Mouse (Mus musculus) liver, postnatal 0 days (tissue): Measurements from ENCODE around the gene Cfh.

Experiments used
- CTCF ChIP-seq: sonication (generic); IDR thresholded peaks from 2 replicates; pipeline ENCODE4 v1.5.1; 2016; ENCODE audit warnings: antibody characterized with exemption, low read depth
- EP300 ChIP-seq: IDR thresholded peaks from 2 replicates; pipeline ENCODE4 v1.6.1; 2016; ENCODE audit warnings: antibody characterized with exemption, low read depth, mild to moderate bottlenecking

DNA sequence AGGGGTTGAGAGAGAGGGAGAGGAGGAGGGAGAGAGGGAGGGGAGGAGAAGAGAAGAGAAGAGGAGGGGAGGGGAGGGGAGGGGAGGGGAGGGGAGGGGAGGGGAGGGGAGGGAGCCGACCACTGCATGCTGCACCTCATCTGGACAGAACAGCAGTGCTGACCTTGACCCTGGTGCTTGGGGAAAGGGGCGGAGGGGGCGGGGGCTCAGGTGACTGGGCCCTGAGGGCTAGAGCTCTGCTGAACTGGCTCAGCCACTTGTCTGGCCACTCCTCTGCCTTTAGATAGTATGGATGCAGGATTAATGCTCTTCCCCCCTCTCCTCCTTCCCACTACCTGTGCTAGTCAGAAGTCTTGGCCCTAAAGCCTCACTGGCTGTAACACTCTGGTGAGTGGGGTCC lies 41.7 kb upstream of the Cfh start:
- TF ChIP-seq CTCF (no peak), EP300 (no peak)
